Mouse (Mus musculus) heart, embryonic 16.5 days (tissue): ENCODE measurements around the gene Sertad4. TPM values are rescaled to one million over a fixed set of nuclear protein-coding genes. Genes with fewer than 3 reads are reported as not detected.

ENCODE experiments used
- ATAC-seq: fragments of 200-750 bp; cut with Nextera tagmentation; replicated peaks from 2 replicates; pipeline ENCODE4 v1.8.0; 2017; ENCODE audit warnings: moderate number of reproducible peaks; ENCODE audit not compliant: insufficient read depth, low FRiP score; ENCODE audit errors: extremely low read depth
- H3K27ac ChIP-seq: fragments of 300-500 bp; sonication (generic); 2 replicates; pipeline ENCODE4 v1.5.1; 2014; ENCODE audit warnings: mild to moderate bottlenecking, low read length, control low read depth, moderate library complexity
- H3K27me3 ChIP-seq: fragments of 300-500 bp; sonication (generic); 2 replicates; pipeline ENCODE4 v1.6.1; 2014; ENCODE audit warnings: low read length, mixed read lengths; ENCODE audit not compliant: control insufficient read depth, insufficient read depth
- H3K36me3 ChIP-seq: fragments of 300-500 bp; sonication (generic); 2 replicates; pipeline ENCODE4 v1.6.1; 2014; ENCODE audit not compliant: control insufficient read depth, insufficient read depth
- H3K4me1 ChIP-seq: fragments of 300-500 bp; sonication (generic); 2 replicates; pipeline ENCODE4 v1.6.1; 2014; ENCODE audit warnings: low read length, mixed read lengths; ENCODE audit not compliant: control insufficient read depth, insufficient read depth
- H3K4me2 ChIP-seq: fragments of 300-500 bp; sonication (generic); 2 replicates; pipeline ENCODE4 v1.6.1; 2014; ENCODE audit warnings: low read depth, mild to moderate bottlenecking, control low read depth, low read length
- H3K4me3 ChIP-seq: fragments of 300-500 bp; sonication (generic); 2 replicates; pipeline ENCODE4 v1.5.1; 2014; ENCODE audit warnings: mild to moderate bottlenecking, control low read depth, low read length
- H3K9ac ChIP-seq: fragments of 300-500 bp; sonication (generic); 2 replicates; pipeline ENCODE4 v1.6.1; 2014; ENCODE audit warnings: low read length, control low read depth
- H3K9me3 ChIP-seq: fragments of 300-500 bp; sonication (generic); replicated peaks from 2 replicates; pipeline ENCODE4 v1.6.1; 2016; ENCODE audit warnings: low read length; ENCODE audit not compliant: control insufficient read depth
- WGBS: fragments of 180-500 bp; shearing (Covaris S2); extraction: QIAGEN DNeasy Blood & Tissue Kit; methylation state at CpG from one replicate; pipeline ENCODE4 v1.1.7; 2014; 5-methylcytosine and 5-hydroxymethylcytosine counted together
- polyA plus RNA-seq: library from polyadenylated mRNA; unstranded; fragments of >200 nt; fragmentation: Nextera tagmentation; extraction: Ambion mirVana; gene quantifications from 2 replicates; pipeline ENCODE4 v1.2.1, GENCODE M21; 2015

The Sertad4 gene
- polyA plus RNA-seq, 1 experiment from 2014 or later, result 9.4 TPM

GRCm38 (mm10) chr1:192854819-192855271, 711 bp downstream of the Sertad4 start:
- Histone ChIP-seq H3K4me1 (peaks cover 33% of the 10 kb centered on the region), H3K27me3 (peaks cover 17% of the 10 kb centered on the region), H3K4me3 (peak overlapping the region; percentile 82), H3K9me3 (no peaks in the 10 kb centered on the region), H3K36me3 (no peaks in the 10 kb centered on the region), H3K4me2 (peak overlapping the region; percentile 92), H3K27ac (peak overlapping the region; percentile 89), H3K9ac (peak overlapping the region; percentile 87)
- under 1% methylated on average over 39 of the region's 45 CpGs for WGBS
- peak; percentile 18; the same call in 1 of the 2 replicates for ATAC-seq

- Histone ChIP-seq H3K27ac (peak overlapping the region; percentile 89), H3K9ac (peak overlapping the region; percentile 87), H3K27me3 (peaks cover 17% of the 10 kb centered on the region), H3K36me3 (peaks cover under 1% of the 10 kb centered on the region; the same call in 1 of the 2 replicates), H3K4me1 (peaks cover 34% of the 10 kb centered on the region), H3K4me2 (peak overlapping the region; percentile 92), H3K4me3 (peak overlapping the region; percentile 82), H3K9me3 (no peaks in the 10 kb centered on the region)
- no peak for ATAC-seq
- 8% methylated on average over 19 of the region's 19 CpGs for WGBS
These were observed 1.4 kb downstream of the Sertad4 start for GRCm38 (mm10) chr1:192853988-192854818.

DNA sequence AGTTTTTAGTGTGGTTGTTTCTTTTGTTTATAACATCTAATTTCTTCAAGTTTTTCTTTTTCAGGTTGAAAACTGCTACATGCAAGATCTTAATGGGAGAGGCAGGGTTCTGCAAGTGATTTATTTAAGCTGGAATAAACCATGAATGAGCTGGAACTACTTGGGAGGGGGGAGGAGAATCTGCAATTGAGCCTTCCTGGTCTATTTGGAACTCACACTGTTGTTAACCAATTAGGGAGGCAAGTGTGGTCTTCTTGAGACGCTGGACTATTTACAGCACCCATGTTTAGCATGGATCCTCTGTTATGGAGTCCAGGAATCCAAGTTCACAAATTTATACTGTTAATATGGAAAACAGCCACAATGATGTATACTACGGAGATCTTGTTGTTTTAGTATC, 2.1 kb downstream of the Sertad4 start:
- Histone ChIP-seq H3K4me1 (peaks cover 34% of the 10 kb centered on the region), H3K27ac (no peak overlapping the region), H3K9ac (no peak overlapping the region), H3K4me3 (peak overlapping the region; percentile 82), H3K27me3 (peaks cover 17% of the 10 kb centered on the region), H3K36me3 (peaks cover 6% of the 10 kb centered on the region; the same call in 1 of the 2 replicates), H3K4me2 (peak overlapping the region; percentile 92), H3K9me3 (no peaks in the 10 kb centered on the region)
- no peak for ATAC-seq
- 65% methylated on average over 2 of the region's 2 CpGs for WGBS

- H3K4me1 ChIP-seq, result peaks cover 34% of the 10 kb centered on the region
- H3K4me2 ChIP-seq, result peak overlapping the region; percentile 30
- ATAC-seq, result no peak
- no peak overlapping the region for H3K4me3 ChIP-seq
- H3K9me3 ChIP-seq, result no peaks in the 10 kb centered on the region
- H3K27me3 ChIP-seq, result peaks cover 17% of the 10 kb centered on the region
- H3K27ac ChIP-seq, result peak overlapping the region; percentile 73
- no peak overlapping the region for H3K9ac ChIP-seq
- peaks cover 6% of the 10 kb centered on the region; the same call in 1 of the 2 replicates for H3K36me3 ChIP-seq
These were observed 3.5 kb downstream of the Sertad4 start for GRCm38 (mm10) chr1:192852047-192852446.

DNA sequence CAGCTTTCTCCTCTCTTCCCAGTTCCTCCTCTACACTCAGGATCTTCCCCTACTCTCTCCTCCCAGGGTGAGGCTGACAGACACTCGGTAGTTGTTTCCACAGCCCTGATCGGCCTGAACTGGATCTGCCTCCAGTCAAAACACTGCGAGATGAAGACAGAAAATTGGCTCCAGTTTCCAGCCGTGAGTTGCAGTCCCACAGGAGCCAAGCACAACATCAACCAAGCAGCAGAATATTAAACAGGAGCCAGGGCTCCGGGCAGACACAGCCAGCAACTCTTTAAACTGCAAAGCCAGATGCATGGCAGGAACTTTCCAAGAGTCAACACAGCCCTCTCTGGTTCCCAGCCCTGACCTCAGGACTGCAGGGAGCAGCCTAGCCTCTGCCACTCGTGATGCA, 3.9 kb downstream of the Sertad4 start:
- H3K27ac ChIP-seq, result peak overlapping the region; percentile 73
- H3K4me3 ChIP-seq, result no peak overlapping the region; the same call in 1 of the 2 replicates
- peak overlapping the region; percentile 47 for H3K4me2 ChIP-seq
- peaks cover 6% of the 10 kb centered on the region; the same call in 1 of the 2 replicates for H3K36me3 ChIP-seq
- no peaks in the 10 kb centered on the region for H3K9me3 ChIP-seq
- 9% methylated on average over 6 of the region's 6 CpGs for WGBS
- peaks cover 17% of the 10 kb centered on the region for H3K27me3 ChIP-seq
- peak; percentile 68 for ATAC-seq
- H3K4me1 ChIP-seq, result peaks cover 34% of the 10 kb centered on the region
- H3K9ac ChIP-seq, result peak overlapping the region; percentile 52

DNA sequence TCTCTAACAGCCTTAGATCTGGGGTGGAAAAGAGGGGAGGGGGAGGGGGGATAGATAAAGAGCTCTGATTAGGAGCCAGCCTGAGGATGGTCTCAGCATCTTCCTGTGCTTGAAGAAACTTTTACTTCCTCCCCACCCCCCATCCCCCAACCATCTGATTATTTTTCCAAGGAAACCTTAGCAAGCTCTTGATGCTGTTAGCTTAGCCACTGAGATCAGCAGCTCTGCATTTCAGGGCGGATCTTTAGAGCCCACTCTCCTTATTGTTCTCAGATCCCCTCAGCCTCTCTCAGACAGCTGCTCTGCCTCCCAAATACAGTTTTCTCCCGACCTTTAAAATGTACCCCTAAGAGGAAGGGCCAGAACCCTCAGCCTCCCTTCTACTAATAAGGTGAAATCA, 4.4 kb downstream of the Sertad4 start:
- Histone ChIP-seq H3K4me3 (no peak overlapping the region; the same call in 1 of the 2 replicates), H3K4me1 (peaks cover 30% of the 10 kb centered on the region), H3K9me3 (no peaks in the 10 kb centered on the region), H3K27ac (peak overlapping the region; percentile 73), H3K27me3 (peaks cover 15% of the 10 kb centered on the region), H3K9ac (peak overlapping the region; percentile 52), H3K36me3 (peaks cover 10% of the 10 kb centered on the region), H3K4me2 (peak overlapping the region; percentile 47)
- WGBS, result 5% methylated on average over 2 of the region's 2 CpGs
- ATAC-seq, result no peak

GRCm38 (mm10) chr1:192849616-192850015, 5.9 kb downstream of the Sertad4 start:
- peaks cover 11% of the 10 kb centered on the region for H3K36me3 ChIP-seq
- WGBS, result 56% methylated on average over 5 of the region's 5 CpGs
- H3K27ac ChIP-seq, result no peak overlapping the region
- peaks cover 10% of the 10 kb centered on the region for H3K27me3 ChIP-seq
- no peak overlapping the region for H3K4me3 ChIP-seq
- no peak overlapping the region for H3K9ac ChIP-seq
- no peak for ATAC-seq
- H3K4me1 ChIP-seq, result peaks cover 26% of the 10 kb centered on the region
- no peaks in the 10 kb centered on the region for H3K9me3 ChIP-seq
- H3K4me2 ChIP-seq, result no peak overlapping the region

- Histone ChIP-seq H3K9me3 (no peaks in the 10 kb centered on the region), H3K4me2 (no peak overlapping the region), H3K4me1 (peaks cover 18% of the 10 kb centered on the region), H3K9ac (no peak overlapping the region), H3K36me3 (peaks cover 11% of the 10 kb centered on the region), H3K27ac (no peak overlapping the region), H3K4me3 (no peak overlapping the region), H3K27me3 (0 out of 2 replicates have a peak, but pooled peaks cover 3% of the 10 kb centered on the region)
- 71% methylated on average over 3 of the region's 3 CpGs for WGBS
- no peak for ATAC-seq
These were observed 8.3 kb downstream of the Sertad4 start for GRCm38 (mm10) chr1:192847254-192847653.
